Mouse (Mus musculus) G1E (cell line): ENCODE data around the gene Pdzrn4. TPM values are rescaled to one million over a fixed set of nuclear protein-coding genes. Genes with fewer than 3 reads are reported as not detected.

Experiments used
- ATAC-seq: 2 replicates; pipeline ENCODE4 v1.8.0; 2016; ENCODE audit warnings: mild to moderate bottlenecking; ENCODE audit not compliant: insufficient number of reproducible peaks, poor library complexity, low FRiP score, severe bottlenecking; ENCODE audit errors: extremely low read depth
- DNase-seq: peaks from one replicate; pipeline ENCODE4 v3.0.0; 2012; ENCODE audit warnings: low spot score
- H3K27me3 ChIP-seq: 2 replicates; pipeline ENCODE4 v1.6.1; 2012; ENCODE audit warnings: mild to moderate bottlenecking, low read length, inconsistent platforms; ENCODE audit not compliant: insufficient read depth
- H3K36me3 ChIP-seq: replicated peaks from 2 replicates; pipeline ENCODE3; 2012; ENCODE audit warnings: mild to moderate bottlenecking, inconsistent platforms
- H3K4me1 ChIP-seq: 2 replicates; pipeline ENCODE4 v1.6.1; 2012; ENCODE audit warnings: low read depth, low read length, inconsistent platforms, mixed read lengths; ENCODE audit not compliant: insufficient read depth
- H3K4me3 ChIP-seq: 2 replicates; pipeline ENCODE4 v1.5.1; 2012; ENCODE audit warnings: low read depth, mild to moderate bottlenecking, inconsistent platforms, low read length, moderate library complexity, mixed read lengths
- H3K9me3 ChIP-seq: replicated peaks from 2 replicates; pipeline ENCODE4 v1.6.1; 2012; ENCODE audit warnings: inconsistent platforms
- CTCF ChIP-seq: IDR thresholded peaks from 2 replicates; pipeline ENCODE4 v1.5.1; 2012; ENCODE audit warnings: low read depth, low read length, inconsistent platforms, mixed read lengths
- GATA1 ChIP-seq: IDR thresholded peaks from 2 replicates; pipeline ENCODE4 v1.6.1; 2012; ENCODE audit warnings: borderline replicate concordance, low read length, inconsistent platforms, mixed read lengths
- GATA2 ChIP-seq: IDR thresholded peaks from 2 replicates; pipeline ENCODE4 v1.6.1; 2012; ENCODE audit warnings: low read depth, low read length, inconsistent platforms, borderline replicate concordance
- POLR2AphosphoS5 ChIP-seq: IDR thresholded peaks from 2 replicates; pipeline ENCODE4 v1.6.1; 2012; ENCODE audit warnings: low read depth, low read length, inconsistent platforms; ENCODE audit not compliant: insufficient replicate concordance
- TAL1 ChIP-seq: conservative IDR thresholded peaks from 2 replicates; pipeline ENCODE4 v1.6.1; 2012; ENCODE audit warnings: low read depth, low read length, inconsistent platforms, mixed read lengths
- polyA plus RNA-seq: library from polyadenylated mRNA; stranded (reverse); fragments of >175 nt; gene quantifications from 2 replicates; pipeline ENCODE4 v1.2.3, GENCODE M21; 2012
- total RNA-seq, 2 experiments: library from RNA; stranded (forward) in 1 of 2; stranded (reverse) in 1 of 2; fragments of 200-1000 nt in 1 of 2; fragments of >200 nt in 1 of 2; fragmentation: Nextera tagmentation in 1 of 2; gene quantifications; 2 replicates each; pipeline ENCODE4 v1.2.3; 2014 to 2017

Gene Pdzrn4
- total and polyA plus RNA-seq, 3 experiments, result 0.05 TPM; not detected in 2

DNA sequence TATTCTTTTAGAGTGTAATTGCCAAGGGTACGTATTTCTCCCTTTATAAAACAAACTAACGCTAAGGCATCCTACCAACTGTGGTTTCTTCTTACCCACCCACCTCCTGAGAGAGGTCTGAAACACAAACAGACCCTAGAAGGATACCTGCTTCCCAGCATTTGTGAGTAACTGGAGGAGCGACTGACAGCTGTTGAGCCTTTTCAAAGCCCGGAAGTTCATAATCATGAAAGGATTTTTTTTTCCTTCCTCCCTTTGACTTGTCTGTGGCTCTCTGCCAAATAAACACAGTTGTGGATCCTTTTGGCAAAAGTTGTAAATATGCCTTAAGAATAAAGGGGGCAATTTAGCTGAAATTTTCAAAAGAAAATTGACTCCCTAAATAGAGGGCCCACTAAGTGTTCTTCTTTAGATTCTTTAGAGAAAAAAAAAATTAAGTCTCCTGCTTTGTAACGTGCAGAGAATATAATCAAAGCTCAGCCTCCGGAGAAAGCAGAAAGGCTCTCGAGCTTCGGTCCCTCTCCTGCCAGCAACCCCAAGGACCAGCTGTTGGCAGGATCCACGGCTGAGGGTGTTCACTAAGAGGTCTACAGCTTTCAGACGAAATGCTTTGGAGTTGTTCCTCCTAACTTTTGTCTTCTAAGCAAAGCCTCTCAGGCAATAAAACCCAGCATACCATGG is 299.7 kb downstream of the Pdzrn4 start:
- no peak for ATAC-seq
- TF ChIP-seq CTCF (no peak), POLR2AphosphoS5 (no peak), TAL1 (no peak), GATA2 (no peak), GATA1 (no peak)
- Histone ChIP-seq H3K4me1 (no peaks in the 10 kb centered on the region), H3K27me3 (no peaks in the 10 kb centered on the region), H3K36me3 (no peaks in the 10 kb centered on the region), H3K4me3 (no peak overlapping the region), H3K9me3 (peaks cover 37% of the 10 kb centered on the region)
- no peak for DNase-seq

DNA sequence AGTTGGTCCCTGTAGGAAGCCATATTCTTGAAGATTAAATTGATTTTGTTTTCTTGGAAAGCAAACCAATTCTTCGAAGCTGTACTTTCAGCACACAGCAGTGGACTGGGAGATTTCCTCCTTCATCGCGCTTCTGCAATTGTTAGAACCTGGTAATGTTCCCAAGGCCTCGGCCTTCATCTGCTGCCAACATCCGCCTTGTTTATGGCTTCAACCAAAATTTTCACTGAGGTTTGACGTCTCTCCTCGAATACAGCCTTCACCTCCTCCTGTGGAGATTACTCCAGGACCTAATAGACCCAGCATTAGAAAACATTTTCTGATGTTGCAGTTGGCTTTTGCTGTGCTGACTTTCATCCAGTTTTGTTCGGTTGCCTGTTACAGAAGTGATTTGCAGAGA is 307.5 kb downstream of the Pdzrn4 start:
- no peaks in the 10 kb centered on the region for H3K36me3 ChIP-seq
- DNase-seq (no peak), ATAC-seq (no peak)
- peaks cover 27% of the 10 kb centered on the region for H3K9me3 ChIP-seq
- H3K27me3 ChIP-seq, result no peaks in the 10 kb centered on the region
- no peaks in the 10 kb centered on the region for H3K4me1 ChIP-seq
- no peak overlapping the region for H3K4me3 ChIP-seq
- no peak for TF ChIP-seq GATA2
- TF ChIP-seq TAL1, result no peak
- TF ChIP-seq GATA1, result no peak
- TF ChIP-seq POLR2AphosphoS5, result no peak
- no peak for TF ChIP-seq CTCF

DNA sequence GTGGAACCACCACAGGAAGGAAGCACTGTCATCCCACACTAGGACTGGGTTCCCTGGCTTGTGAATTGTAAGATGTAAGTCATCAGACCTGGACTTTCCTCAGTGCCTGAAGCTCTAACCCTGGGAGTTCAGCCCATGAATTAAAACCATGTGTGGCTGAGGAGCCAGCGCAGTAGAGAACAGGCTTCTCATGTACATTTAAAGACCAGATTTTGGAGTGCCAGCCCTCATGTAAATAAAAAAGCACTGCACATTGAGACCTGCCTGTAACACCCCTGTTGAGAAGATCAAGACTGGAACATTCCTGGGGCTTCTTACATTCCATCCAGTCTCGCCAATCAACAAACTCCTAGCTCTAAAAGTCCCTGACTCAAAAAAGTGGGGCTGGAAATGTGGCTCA is 342.0 kb downstream of the Pdzrn4 start:
- TF ChIP-seq GATA2, result no peak
- TF ChIP-seq CTCF, result no peak
- TF ChIP-seq POLR2AphosphoS5, result no peak
- no peak for TF ChIP-seq TAL1
- no peak for TF ChIP-seq GATA1
- no peaks in the 10 kb centered on the region for H3K27me3 ChIP-seq
- peaks cover 44% of the 10 kb centered on the region for H3K9me3 ChIP-seq
- H3K36me3 ChIP-seq, result no peaks in the 10 kb centered on the region
- DNase-seq (no peak), ATAC-seq (no peak)
- no peak overlapping the region for H3K4me3 ChIP-seq
- no peaks in the 10 kb centered on the region for H3K4me1 ChIP-seq

DNA sequence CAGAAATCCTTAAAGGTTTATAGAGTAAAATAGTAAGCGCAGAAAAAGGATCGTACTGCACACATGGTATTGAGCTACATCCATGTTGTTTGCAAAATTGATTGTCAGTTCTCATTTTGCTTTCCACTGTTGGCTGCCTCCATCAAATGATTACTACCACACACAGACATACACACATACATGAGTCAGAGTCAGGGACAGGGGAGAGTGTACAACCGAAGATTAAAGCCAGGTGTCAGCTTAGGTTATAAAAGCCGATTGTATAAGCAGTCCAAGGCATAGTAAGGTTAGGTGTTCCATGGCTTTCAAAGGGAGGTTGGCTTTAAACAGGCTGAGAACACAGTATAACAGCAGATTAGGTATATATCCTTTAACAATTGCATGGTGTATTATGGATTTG is 343.2 kb downstream of the Pdzrn4 start:
- Histone ChIP-seq H3K4me3 (no peak overlapping the region), H3K36me3 (no peaks in the 10 kb centered on the region), H3K27me3 (no peaks in the 10 kb centered on the region), H3K4me1 (no peaks in the 10 kb centered on the region), H3K9me3 (peaks cover 46% of the 10 kb centered on the region)
- ATAC-seq (no peak), DNase-seq (no peak)
- no peak for TF ChIP-seq POLR2AphosphoS5
- no peak for TF ChIP-seq GATA1
- TF ChIP-seq TAL1, result no peak
- no peak for TF ChIP-seq GATA2
- no peak for TF ChIP-seq CTCF

DNA sequence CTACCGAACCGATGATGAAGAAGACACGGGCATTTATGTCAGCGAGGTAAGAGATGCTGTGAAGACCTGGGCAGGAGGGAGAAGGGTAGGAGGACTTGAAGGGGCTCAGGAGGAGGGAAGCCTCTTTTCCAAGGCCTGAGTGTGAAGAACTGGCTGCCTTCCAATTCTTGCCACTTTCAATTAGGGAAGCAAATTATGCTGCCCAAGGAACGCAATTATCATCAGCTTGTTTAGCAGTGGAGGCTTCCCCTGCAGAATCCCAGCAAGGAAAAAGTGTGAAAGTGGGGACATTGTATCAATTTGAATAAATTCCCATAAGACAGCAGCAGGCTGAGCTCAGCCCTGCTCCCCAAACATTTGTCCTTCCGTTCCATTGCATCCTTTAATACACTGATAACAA is 346.9 kb downstream of the Pdzrn4 start:
- no peak for ATAC-seq

DNA sequence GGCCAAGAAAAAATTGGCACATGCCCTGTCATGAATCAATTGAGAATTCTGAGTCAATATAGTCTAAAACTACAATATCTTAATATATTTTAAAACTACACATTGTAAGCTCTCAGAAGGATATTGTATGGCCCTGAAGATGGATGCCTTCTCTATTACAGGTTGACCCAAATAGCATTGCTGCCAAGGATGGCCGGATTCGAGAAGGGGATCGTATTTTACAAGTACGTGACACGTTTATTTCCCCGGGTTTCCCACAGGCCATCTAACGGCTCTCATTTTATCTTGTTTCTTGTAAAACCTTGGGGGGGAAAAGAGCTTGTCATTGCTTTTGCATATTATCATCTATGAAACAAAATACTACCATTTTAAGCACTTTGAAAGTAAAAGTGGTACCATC is 349.4 kb downstream of the Pdzrn4 start:
- no peak for ATAC-seq
- DNase-seq, result no peak
- Histone ChIP-seq H3K4me1 (no peaks in the 10 kb centered on the region), H3K27me3 (no peaks in the 10 kb centered on the region), H3K4me3 (no peak overlapping the region), H3K9me3 (peaks cover 44% of the 10 kb centered on the region), H3K36me3 (no peaks in the 10 kb centered on the region)
- no peak for TF ChIP-seq GATA2
- TF ChIP-seq CTCF, result no peak
- TF ChIP-seq GATA1, result no peak
- TF ChIP-seq POLR2AphosphoS5, result no peak

More for the DNA sequence above, 346.9 kb downstream of the Pdzrn4 start:
- no peak for DNase-seq
- Histone ChIP-seq H3K27me3 (no peaks in the 10 kb centered on the region), H3K36me3 (no peaks in the 10 kb centered on the region), H3K4me1 (no peaks in the 10 kb centered on the region), H3K9me3 (peaks cover 43% of the 10 kb centered on the region), H3K4me3 (no peak overlapping the region)
- TF ChIP-seq TAL1, result no peak
- no peak for TF ChIP-seq GATA2
- no peak for TF ChIP-seq GATA1
- TF ChIP-seq CTCF, result no peak
- TF ChIP-seq POLR2AphosphoS5, result no peak
